Mouse (Mus musculus) hindbrain, embryonic 13.5 days (tissue): ENCODE results near the gene Nckap1l. TPM values are rescaled to one million over a fixed set of nuclear protein-coding genes. Genes with fewer than 3 reads are reported as not detected.
A peak's percentile ranks its signal among the peaks of the same experiment; 100 is the strongest.

Source experiments
- ATAC-seq: fragments of 200-750 bp; cut with Nextera tagmentation; 2 replicates; pipeline ENCODE4 v1.8.0; 2017; ENCODE audit warnings: moderate TSS enrichment; ENCODE audit not compliant: low FRiP score
- H3K27ac ChIP-seq: fragments of 300-500 bp; sonication (generic); 2 replicates; pipeline ENCODE4 v1.5.1; 2015; ENCODE audit warnings: inconsistent platforms, mild to moderate bottlenecking, moderate library complexity
- H3K27me3 ChIP-seq: fragments of 300-500 bp; sonication (generic); 2 replicates; pipeline ENCODE4 v1.6.1; 2015; ENCODE audit warnings: mild to moderate bottlenecking, inconsistent platforms
- H3K36me3 ChIP-seq: fragments of 300-500 bp; sonication (generic); 2 replicates; pipeline ENCODE4 v1.6.1; 2015; ENCODE audit warnings: mild to moderate bottlenecking, inconsistent platforms
- H3K4me1 ChIP-seq: fragments of 300-500 bp; sonication (generic); replicated peaks from 2 replicates; pipeline ENCODE4 v1.6.1; 2015; ENCODE audit warnings: inconsistent platforms
- H3K4me2 ChIP-seq: fragments of 300-500 bp; sonication (generic); 2 replicates; pipeline ENCODE4 v1.6.1; 2015; ENCODE audit warnings: inconsistent platforms, mild to moderate bottlenecking, moderate library complexity
- H3K4me3 ChIP-seq: fragments of 300-500 bp; sonication (generic); 2 replicates; pipeline ENCODE4 v1.5.1; 2015; ENCODE audit warnings: mild to moderate bottlenecking, inconsistent platforms
- H3K9ac ChIP-seq: fragments of 300-500 bp; sonication (generic); 2 replicates; pipeline ENCODE4 v1.6.1; 2015; ENCODE audit warnings: mild to moderate bottlenecking, inconsistent platforms
- H3K9me3 ChIP-seq: fragments of 300-500 bp; sonication (generic); 2 replicates; pipeline ENCODE4 v1.6.1; 2016; ENCODE audit warnings: inconsistent platforms
- WGBS: fragments of 180-500 bp; shearing (Covaris S2); methylation state at CpG from one replicate; pipeline ENCODE4 v1.1.7; 2015; 5-methylcytosine and 5-hydroxymethylcytosine counted together
- polyA plus RNA-seq: library from polyadenylated mRNA; unstranded; fragments of >200 nt; fragmentation: Nextera tagmentation; extraction: Ambion mirVana; gene quantifications from 2 replicates; pipeline ENCODE4 v1.2.1, GENCODE M21; 2015

The Nckap1l gene
- polyA plus RNA-seq, 1 experiment from 2014 or later: 2.3 TPM

DNA sequence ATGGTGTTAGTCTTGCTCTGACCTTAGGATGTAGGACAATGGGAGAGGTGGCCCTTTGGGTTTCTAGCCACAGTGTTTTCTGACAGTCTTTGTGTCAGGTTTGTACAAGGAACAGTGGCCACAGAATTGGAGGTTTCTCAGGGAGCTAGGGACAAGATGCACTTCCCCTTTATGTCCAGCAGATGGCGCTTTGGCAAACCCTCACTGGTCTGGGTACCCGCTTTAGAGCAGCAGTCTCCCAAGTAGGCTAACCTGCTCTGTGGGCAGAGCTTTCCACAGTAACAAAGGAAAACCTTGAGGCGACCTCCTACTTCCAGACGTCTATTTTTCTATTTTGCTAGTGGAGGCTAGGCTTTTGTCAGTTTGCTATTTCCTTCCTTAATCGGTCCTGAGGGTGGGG lies 76.8 kb downstream of the Nckap1l start:
- ATAC-seq: peak; percentile 75
- peak overlapping the region; percentile 82 for H3K27ac ChIP-seq
- no peaks in the 10 kb centered on the region for H3K9me3 ChIP-seq
- no peak overlapping the region for H3K4me3 ChIP-seq
- peak overlapping the region; percentile 9; the same call in 1 of the 2 replicates for H3K9ac ChIP-seq
- WGBS: 7% methylated on average over 5 of the region's 5 CpGs
- H3K27me3 ChIP-seq: no peaks in the 10 kb centered on the region
- peaks cover 22% of the 10 kb centered on the region for H3K4me1 ChIP-seq
- no peak overlapping the region for H3K4me2 ChIP-seq
- H3K36me3 ChIP-seq: peaks cover 50% of the 10 kb centered on the region

DNA sequence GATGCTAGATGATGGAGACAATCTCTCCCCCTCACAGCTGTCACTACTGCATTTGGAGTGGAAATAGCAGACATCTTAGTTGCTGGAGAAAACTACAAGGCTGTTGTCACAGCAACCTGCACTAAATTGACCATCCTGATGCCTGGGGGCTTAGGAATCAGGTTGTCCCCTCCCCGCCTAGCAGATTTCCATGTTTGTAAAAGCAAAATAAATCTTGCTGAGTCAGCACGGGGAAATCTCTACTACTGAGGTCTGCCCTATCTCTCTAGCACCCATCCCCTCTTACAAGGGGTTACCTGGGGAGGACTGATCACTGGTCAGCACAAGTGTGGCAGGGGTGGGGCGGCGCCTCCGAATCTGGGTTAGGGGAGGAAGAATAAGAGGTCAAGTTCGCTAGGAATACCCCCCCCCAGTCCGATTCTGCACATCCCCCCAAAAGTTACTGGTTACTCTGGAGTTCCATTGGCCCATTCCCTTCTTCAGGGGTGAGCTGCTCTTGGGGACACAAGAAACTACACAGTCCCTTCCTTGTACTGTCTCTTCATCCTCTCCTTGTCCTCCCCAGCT lies 80.5 kb downstream of the Nckap1l start:
- peaks cover 53% of the 10 kb centered on the region for H3K4me1 ChIP-seq
- 90% methylated on average over 7 of the region's 7 CpGs for WGBS
- H3K36me3 ChIP-seq: peaks cover 13% of the 10 kb centered on the region

DNA sequence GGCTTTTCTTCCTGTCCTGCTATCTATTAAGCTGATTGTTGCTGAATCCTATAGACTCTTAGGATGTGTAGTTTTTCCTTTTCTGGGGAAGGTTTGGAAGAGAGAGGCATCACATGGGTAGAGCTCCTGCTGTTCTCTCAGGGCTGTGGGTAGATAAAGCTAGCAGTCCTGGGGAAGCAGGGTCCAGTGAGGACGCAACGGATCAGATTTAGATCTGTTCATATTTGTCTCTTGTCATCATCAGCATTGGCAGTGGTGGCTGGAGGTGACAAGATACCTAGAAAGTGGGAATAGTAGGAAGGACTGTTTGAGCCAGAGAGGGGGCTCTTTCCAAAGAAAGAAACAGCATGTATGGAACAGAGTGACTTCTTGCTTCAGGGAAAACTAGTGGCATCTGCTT lies 81.4 kb downstream of the Nckap1l start:
- no peak overlapping the region for H3K4me3 ChIP-seq
- no peak for ATAC-seq
- peaks cover 49% of the 10 kb centered on the region for H3K4me1 ChIP-seq
- no peak overlapping the region for H3K9ac ChIP-seq
- H3K36me3 ChIP-seq: peaks cover 7% of the 10 kb centered on the region; the same call in 1 of the 2 replicates
- H3K4me2 ChIP-seq: no peak overlapping the region
- H3K9me3 ChIP-seq: no peaks in the 10 kb centered on the region
- 81% methylated on average over 2 of the region's 2 CpGs for WGBS
- no peak overlapping the region for H3K27ac ChIP-seq
- peaks cover 7% of the 10 kb centered on the region; the same call in 1 of the 2 replicates for H3K27me3 ChIP-seq

More for the DNA sequence above, 80.5 kb downstream of the Nckap1l start:
- H3K4me3 ChIP-seq: no peak overlapping the region
- H3K4me2 ChIP-seq: no peak overlapping the region
- H3K27ac ChIP-seq: no peak overlapping the region
- H3K27me3 ChIP-seq: peaks cover 7% of the 10 kb centered on the region; the same call in 1 of the 2 replicates
- no peaks in the 10 kb centered on the region for H3K9me3 ChIP-seq
- ATAC-seq: no peak
- H3K9ac ChIP-seq: no peak overlapping the region

DNA sequence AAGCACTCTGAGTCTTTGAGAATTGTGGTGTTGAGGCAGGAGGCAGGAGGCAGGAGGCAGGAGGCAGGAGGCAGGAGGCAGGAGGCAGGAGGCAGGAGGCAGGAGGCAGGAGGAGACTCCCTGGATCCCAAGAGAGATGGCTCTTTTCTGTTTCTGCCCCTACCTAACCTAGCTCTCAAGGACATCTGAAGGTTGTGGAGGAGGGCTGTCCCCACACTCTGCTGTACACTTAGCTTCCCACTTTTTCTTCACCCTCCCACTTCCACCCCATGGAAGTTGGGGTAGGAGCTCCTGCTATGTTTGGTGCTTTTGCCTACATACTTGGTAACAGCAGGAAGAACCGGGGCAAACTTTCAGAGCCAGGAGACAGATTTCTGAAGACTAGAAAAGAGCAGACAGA lies 82.2 kb downstream of the Nckap1l start:
- Histone ChIP-seq H3K9me3 (no peaks in the 10 kb centered on the region), H3K36me3 (peaks cover 7% of the 10 kb centered on the region; the same call in 1 of the 2 replicates), H3K4me3 (no peak overlapping the region), H3K4me2 (no peak overlapping the region), H3K27ac (no peak overlapping the region), H3K27me3 (peaks cover 7% of the 10 kb centered on the region; the same call in 1 of the 2 replicates), H3K4me1 (peaks cover 49% of the 10 kb centered on the region), H3K9ac (no peak overlapping the region)
- WGBS: 75% methylated on average over 1 of the region's 1 CpGs
- no peak for ATAC-seq

DNA sequence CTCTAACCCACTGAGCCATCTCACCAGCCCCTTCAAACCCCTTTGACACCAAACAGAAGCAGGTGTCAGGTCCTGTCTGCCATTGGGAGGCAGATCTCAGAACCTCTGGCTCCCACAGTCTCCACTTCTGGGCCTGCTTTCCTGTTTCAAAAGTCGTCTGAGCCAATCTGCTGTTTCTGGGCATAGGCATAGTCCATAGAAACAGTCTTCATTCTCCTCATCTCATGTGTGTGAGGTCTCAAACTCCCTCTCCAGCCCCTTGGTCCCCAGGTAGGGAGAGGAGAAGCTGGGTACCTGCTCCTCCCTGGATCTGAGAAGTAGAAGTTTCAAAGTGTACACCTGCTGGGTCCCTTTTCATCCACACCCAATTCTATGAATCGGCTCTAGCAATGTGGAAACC lies 82.9 kb downstream of the Nckap1l start:
- H3K4me2 ChIP-seq: peak overlapping the region; percentile 88
- H3K27me3 ChIP-seq: peaks cover 7% of the 10 kb centered on the region; the same call in 1 of the 2 replicates
- H3K36me3 ChIP-seq: peaks cover 7% of the 10 kb centered on the region; the same call in 1 of the 2 replicates
- 20% methylated on average over 2 of the region's 2 CpGs for WGBS
- H3K4me3 ChIP-seq: peak overlapping the region; percentile 85
- peak overlapping the region; percentile 67 for H3K27ac ChIP-seq
- no peak for ATAC-seq
- peak overlapping the region; percentile 91 for H3K9ac ChIP-seq
- no peaks in the 10 kb centered on the region for H3K9me3 ChIP-seq
- H3K4me1 ChIP-seq: peaks cover 47% of the 10 kb centered on the region

DNA sequence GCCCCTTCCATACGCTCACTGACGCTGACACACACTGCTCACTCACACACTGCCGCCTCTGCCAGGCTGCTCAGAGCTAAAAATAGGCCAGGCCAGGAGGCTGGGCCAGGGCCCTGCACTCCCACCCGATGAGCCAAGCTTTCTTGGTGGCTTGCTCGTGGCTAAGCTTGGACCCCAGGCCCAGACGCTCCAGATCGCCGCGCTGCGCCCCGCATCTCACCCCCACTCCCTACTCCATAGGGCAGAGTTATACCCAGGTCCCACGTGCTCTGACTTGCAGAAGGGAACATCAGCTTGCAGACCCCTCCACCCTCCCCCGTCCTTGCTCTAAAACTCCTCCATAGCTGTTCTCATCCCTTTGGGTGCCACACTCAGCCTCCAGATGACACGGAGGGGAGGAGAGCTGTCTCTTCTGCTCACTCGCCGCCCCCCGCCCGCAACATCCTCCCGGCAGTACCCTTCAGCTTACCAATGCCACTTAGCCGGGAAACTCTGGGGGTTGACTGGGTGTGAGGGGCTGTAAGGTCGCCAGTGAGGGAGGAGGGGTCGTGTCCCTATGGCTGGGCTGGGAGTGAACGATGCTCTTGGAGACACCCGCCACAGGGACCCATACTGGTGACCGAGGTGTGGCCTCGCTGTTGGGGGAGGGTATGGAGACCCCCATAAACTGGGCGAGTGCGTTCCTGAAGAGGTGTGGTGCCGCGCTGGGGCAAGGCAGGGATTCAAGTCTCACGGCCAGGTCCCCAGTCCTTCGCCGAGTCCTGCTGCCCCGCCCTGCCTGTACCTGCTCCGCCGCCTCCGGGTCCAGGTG lies 83.6 kb downstream of the Nckap1l start:
- Histone ChIP-seq H3K4me1 (peaks cover 47% of the 10 kb centered on the region), H3K4me3 (peak overlapping the region; percentile 85), H3K27ac (peak overlapping the region; percentile 67), H3K4me2 (peak overlapping the region; percentile 88), H3K9ac (peak overlapping the region; percentile 91), H3K27me3 (peaks cover 7% of the 10 kb centered on the region; the same call in 1 of the 2 replicates), H3K9me3 (no peaks in the 10 kb centered on the region), H3K36me3 (peaks cover 7% of the 10 kb centered on the region; the same call in 1 of the 2 replicates)
- ATAC-seq: peak; percentile 73
- under 1% methylated on average over 37 of the region's 37 CpGs for WGBS

DNA sequence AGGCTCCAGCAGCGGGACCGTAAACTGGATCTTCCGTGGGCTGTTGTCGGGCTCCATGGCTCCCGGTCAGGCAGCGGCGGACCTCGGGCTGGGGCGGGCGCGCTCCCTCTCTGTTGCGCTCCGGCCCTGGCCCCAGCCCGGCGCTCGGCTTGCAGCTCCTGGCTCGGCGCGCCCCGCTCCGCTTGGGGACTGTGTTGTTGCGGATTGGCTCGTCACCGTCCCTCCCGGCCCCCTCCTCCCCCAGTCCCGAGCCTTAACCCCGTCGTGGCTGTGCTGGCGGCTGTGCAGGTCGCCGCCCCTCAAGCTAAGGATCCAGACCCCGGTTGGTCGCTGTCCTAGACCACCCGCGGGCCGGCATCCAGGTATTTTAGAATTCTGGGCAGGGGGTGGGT lies 84.2 kb downstream of the Nckap1l start, which contains the start of gene Ppp1r1a:
Ppp1r1a (minus strand) TSS at position 182 of the 392 bp plus-strand sequence.
- WGBS: under 1% methylated on average over 33 of the region's 36 CpGs
- H3K4me3 ChIP-seq: peak within 1 kb of the TSS; percentile 85
- H3K9me3 ChIP-seq: no peaks in the 10 kb centered on the region
- ATAC-seq: peak; percentile 85
- H3K27ac ChIP-seq: peak within 1 kb of the TSS; percentile 67
- H3K4me1 ChIP-seq: peaks cover 47% of the 10 kb centered on the region
- peaks cover 5% of the 10 kb centered on the region; the same call in 1 of the 2 replicates for H3K36me3 ChIP-seq
- H3K27me3 ChIP-seq: peaks cover 7% of the 10 kb centered on the region; the same call in 1 of the 2 replicates
- peak within 1 kb of the TSS; percentile 88 for H3K4me2 ChIP-seq
- peak within 1 kb of the TSS; percentile 91 for H3K9ac ChIP-seq

DNA sequence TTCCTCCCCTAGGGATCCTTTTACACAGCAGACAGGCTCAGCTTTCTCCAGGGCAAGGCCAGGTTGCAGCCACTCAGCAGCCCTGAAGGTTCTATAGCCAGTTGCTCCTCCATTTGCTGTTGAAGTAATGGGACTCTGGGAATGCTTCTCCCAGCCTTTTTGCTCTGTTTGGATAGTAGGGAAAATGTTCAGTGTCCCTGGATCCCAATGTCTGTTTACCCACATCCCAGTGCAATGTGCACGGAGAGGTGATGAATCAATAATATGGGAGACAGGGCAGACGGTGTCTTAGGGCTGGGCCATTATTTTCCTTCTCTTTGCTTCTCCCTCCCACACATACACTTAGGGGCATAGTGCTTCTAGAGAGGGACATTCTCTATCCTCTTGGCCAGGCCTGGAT lies 85.7 kb downstream of the Nckap1l start:
- H3K27me3 ChIP-seq: peaks cover 7% of the 10 kb centered on the region; the same call in 1 of the 2 replicates
- H3K27ac ChIP-seq: no peak overlapping the region
- no peak overlapping the region for H3K9ac ChIP-seq
- 57% methylated on average over 2 of the region's 2 CpGs for WGBS
- H3K4me1 ChIP-seq: peaks cover 41% of the 10 kb centered on the region
- no peak for ATAC-seq
- no peaks in the 10 kb centered on the region for H3K9me3 ChIP-seq
- no peaks in the 10 kb centered on the region for H3K36me3 ChIP-seq
- no peak overlapping the region for H3K4me2 ChIP-seq
- no peak overlapping the region for H3K4me3 ChIP-seq

DNA sequence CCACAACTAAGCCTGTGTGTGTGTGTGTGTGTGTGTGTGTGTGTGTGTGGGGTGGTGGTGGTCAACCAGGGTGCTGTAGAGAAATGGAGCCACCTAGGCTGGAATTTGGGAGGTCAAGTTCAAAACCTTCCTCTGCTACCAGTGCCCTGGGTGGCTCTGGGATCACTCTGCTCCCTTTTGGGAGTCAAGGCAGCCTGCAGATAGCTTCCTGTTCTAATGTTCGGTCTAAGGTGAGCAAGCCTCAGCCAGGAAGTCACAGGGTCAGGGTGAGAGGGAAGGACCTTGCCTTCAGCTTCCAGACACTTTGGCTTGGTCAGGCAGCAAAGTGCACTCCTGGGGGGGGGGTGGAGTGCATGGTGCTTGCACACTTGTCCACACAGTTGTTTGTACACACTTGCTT lies 87.1 kb downstream of the Nckap1l start:
- H3K4me1 ChIP-seq: peaks cover 27% of the 10 kb centered on the region
- WGBS: 68% methylated on average over 1 of the region's 1 CpGs
- ATAC-seq: no peak
- no peaks in the 10 kb centered on the region for H3K9me3 ChIP-seq
- H3K27me3 ChIP-seq: peaks cover 7% of the 10 kb centered on the region; the same call in 1 of the 2 replicates
- H3K4me3 ChIP-seq: no peak overlapping the region
- no peak overlapping the region for H3K9ac ChIP-seq
- no peaks in the 10 kb centered on the region for H3K36me3 ChIP-seq
- no peak overlapping the region for H3K27ac ChIP-seq
- H3K4me2 ChIP-seq: no peak overlapping the region

DNA sequence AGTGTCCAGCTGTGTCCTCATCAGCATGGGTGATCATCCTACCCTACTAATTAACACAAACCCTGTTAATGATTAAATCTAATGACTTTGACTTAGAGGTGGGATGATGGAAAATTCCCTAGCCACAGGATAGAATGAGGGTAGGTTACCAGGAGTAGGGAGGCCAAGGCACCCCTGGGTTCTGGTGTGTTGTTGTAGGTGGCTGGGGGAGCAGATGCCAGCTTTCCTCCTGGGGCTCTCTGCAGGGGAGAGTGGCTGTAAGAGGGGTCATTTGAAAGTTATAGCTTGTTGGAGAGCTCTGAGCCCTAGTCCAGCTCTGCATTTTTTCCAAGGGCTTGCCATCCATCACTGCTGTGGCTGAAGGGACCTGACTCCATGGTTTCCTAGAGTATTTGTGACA lies 88.9 kb downstream of the Nckap1l start:
- Histone ChIP-seq H3K27me3 (peaks cover 7% of the 10 kb centered on the region; the same call in 1 of the 2 replicates), H3K9me3 (no peaks in the 10 kb centered on the region), H3K4me1 (peaks cover 11% of the 10 kb centered on the region), H3K27ac (no peak overlapping the region), H3K4me3 (no peak overlapping the region), H3K9ac (no peak overlapping the region), H3K4me2 (no peak overlapping the region), H3K36me3 (no peaks in the 10 kb centered on the region)
- no peak for ATAC-seq

DNA sequence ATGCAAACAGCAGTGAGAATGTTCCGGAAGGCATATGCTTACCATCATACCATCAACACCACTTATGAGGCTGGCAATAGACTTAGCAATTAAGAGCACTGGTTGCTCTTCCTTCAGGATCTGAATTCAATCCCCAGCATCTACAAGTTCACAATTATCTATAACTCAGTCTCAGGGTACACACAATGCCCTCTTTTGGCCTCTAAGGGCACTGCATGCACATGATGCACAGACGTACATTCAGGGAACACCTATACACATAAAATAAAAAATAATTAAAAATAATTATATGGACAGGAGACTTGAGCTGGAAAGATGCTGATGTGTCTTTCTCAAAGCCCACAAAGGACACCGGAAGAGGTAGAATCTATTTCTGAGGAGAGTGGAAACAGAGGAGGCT lies 94.4 kb downstream of the Nckap1l start:
- H3K9me3 ChIP-seq: no peaks in the 10 kb centered on the region
- H3K9ac ChIP-seq: no peak overlapping the region
- no peaks in the 10 kb centered on the region for H3K27me3 ChIP-seq
- no peaks in the 10 kb centered on the region for H3K36me3 ChIP-seq
- ATAC-seq: no peak
- 89% methylated on average over 3 of the region's 3 CpGs for WGBS
- no peak overlapping the region for H3K27ac ChIP-seq
- H3K4me3 ChIP-seq: no peak overlapping the region
- H3K4me1 ChIP-seq: no peaks in the 10 kb centered on the region; the same call in 1 of the 2 replicates
- no peak overlapping the region for H3K4me2 ChIP-seq
